Mouse (Mus musculus) spleen, adult 12 weeks (tissue): ENCODE data around the gene Aph1a.
"Not testable (repeated sequence)": the region's sequence is repeated elsewhere in the genome, so short reads cannot be mapped to it uniquely, and the experiment has no call there.

Experiments
- DNase-seq: peaks from one replicate; pipeline ENCODE4 v3.0.0; 2022; ENCODE audit warnings: low spot score

Aph1a gene

GRCm38 (mm10) chr3:95887596-95887995 is 6.2 kb upstream of the Aph1a start:
- DNase-seq, result no peak

DNA sequence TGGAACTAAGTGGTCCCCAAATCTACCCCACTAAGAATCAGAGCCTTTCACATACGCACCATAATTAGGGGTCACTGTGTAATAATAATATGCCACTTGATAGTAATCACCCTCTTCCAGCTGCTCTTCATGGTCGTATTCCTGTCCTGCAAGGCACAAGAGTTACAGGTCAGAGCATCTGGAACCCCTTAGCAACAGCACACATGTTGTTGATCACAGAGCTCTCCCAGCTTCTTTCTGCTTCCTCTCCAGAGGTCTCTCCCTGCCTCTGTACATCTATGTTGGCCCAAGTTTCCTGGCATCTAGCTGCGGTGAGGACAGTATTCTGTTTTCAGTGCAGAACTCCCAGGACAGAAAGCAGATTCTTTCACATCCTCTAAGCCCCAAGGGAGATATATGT is 4.1 kb upstream of the Aph1a start:
- DNase-seq, result no peak

- no peak for DNase-seq
These were observed 2.3 kb upstream of the Aph1a start, which contains the start of gene BC028528 for GRCm38 (mm10) chr3:95891211-95892065. BC028528 (minus strand) TSS chr3:95892005.

DNA sequence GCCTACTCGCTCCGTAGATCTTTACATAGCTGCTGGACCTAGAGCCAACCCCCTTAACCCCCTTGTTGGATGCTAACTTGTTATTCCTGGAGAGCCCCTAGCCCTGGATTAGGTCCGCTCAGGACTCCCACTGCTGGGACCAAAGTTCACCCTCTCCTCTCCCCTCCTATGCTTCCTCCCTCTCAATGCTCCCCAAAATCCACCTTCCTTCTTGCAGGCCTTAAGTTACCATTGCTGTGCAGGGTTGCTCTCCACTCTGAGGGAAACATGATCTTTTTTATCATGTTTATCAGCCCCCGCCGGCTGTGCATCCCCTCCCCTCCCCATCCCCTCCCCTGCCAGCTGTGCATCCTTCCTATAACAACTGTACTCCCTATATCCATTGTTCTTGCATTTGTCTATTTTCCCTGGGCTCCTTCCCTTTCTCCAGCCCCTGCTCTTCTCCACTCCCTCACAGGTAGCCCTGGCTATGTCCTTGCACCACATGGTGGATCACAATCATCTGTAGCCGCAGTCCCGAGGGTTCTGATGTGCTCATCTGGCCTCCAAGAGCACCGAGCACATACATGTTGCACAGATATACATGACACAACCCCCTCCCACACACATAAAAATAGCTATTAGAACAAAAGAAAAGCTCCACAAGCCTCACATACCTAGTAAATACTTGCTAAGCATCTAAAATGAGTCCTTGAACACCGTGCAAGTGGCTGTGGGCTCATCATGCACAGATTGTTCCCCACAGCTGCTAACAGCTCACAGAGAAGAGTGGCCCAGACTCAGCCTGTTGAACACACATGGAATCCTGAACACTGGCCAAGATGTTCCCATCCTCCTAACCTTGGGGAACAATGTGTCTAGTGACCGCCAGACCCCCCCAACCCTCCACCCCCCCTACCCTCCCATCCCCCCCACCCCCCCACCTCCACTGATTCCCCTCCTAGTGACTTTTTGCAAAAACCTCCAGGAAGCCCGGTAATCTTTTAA is 1.4 kb upstream of the Aph1a start:
- DNase-seq, result no peak

DNA sequence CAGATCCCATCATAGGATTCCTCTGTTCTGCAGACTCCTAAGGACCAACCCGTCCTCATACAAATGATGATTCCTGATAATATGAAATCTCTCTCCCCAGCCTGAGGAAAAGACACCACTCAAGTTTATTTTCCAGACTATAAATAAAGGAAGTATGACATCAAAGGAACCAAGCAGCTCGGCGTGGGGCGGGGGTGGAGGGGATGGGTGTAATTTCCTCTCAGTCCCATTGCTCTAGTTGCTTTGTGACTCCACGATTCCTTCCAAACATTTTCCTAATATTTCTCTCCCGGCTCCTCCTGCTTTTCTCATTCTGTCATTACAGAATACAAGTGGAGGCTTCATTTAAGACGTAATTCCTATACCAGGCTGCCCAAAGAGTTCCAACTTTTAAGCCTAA is 643 bp upstream of the Aph1a start:
- DNase-seq, result no peak

DNA sequence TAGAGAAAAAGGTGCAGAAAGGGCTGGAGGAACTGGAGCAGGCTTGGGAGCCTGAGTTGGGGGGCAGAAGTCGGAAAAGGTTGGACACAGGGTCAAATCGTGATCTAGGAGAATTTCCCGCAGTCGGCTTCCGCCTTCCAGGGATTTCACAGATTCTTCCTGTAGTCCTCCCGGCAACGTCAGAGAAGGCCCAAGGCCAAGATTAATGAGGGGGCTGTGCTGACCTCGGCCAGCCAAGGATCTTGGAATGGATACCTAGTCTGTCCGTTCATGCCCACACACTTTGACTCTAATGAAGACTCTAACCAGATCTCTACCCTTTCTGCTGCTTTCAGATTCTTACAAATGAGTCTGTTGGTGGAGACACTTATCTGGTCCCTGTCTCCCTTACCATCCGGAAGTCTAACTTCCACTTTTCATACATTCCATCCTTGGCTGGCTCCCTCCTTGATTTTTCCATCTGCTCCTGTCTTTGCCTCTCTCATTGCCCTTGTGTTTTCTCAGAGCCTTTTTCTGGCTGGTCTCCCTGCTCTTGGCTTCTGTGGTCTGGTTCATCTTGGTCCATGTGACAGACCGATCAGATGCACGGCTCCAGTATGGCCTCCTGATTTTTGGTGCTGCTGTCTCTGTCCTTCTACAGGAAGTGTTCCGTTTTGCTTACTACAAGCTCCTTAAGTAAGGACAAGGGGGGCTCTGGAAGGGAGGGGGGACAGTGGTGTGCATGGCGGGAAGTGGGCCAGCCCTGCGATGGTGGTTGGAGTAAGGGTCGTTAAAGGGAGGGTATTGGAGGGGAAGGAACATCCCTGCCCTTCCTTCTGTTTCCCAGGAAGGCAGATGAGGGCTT is 770 bp downstream of the Aph1a start:
- DNase-seq, result no peak

DNA sequence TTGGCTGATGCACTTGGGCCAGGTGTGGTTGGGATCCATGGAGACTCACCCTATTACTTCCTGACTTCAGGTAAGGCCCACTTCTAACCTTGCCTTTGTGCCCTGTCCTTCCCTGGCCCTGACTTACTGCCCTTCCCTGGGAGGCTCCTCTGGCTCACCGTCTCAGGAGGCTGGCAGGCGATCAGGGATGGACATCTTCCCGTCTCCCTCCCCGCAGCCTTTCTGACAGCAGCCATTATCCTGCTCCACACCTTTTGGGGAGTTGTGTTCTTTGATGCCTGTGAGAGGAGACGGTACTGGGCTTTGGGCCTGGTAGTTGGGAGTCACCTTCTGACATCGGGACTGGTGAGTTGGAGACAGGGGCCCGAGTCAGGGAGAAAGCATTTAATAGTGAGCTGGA is 1.7 kb downstream of the Aph1a start:
- not testable (repeated sequence) for DNase-seq

DNA sequence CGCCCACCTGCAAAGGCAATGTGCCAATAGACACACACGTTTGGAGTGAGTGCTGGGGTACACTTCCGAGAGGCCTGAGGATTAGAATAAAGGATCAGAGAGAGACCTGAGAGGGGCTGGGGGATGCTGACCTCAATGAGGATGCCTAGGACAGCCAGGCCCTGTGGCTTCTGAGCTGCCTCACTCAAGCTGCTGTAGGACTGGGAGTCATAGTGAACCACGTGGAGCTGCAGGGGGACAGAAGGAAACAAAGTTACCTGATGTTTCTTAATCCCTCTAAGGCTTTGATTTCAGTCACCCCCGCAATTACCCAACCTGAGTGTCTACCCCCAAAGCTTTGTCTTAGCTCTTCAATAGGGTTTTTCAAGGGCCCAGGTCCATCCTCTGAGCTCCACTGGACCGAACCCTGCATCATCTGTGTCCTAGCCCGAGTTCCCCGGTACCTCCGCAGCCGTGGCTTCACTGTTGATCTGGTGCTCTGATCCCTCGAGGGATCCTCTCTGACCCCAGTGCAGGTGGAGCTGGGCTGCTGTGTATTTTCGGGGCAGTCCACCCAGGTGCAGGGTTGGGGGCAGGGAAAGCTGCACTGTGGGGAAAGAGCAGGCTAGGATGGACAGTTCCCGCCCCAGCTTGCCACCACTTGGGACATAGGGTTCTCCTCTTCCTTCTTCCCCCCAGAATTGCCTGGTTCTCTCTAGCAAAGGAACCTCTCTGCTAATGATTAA is 6.2 kb downstream of the Aph1a start:
- no peak for DNase-seq

- DNase-seq, result no peak
These were observed 8.0 kb downstream of the Aph1a start for GRCm38 (mm10) chr3:95901616-95902372.

DNA sequence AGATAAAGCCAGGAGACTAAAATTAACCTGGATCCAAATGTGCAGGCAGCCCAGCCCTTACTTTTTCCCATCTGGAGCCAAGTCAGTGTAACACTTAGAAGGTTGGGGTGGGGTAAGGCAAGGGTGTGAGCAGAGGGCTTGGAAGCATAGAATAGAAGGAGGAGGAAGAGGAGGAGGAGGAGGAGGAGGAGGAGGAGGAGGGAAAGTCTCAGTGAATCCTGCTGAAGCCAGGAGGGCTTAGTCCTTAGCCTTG is 8.5 kb downstream of the Aph1a start:
- no peak for DNase-seq

GRCm38 (mm10) chr3:95902643-95903042 is 8.9 kb downstream of the Aph1a start:
- no peak for DNase-seq

GRCm38 (mm10) chr3:95903753-95904502 is 10.2 kb downstream of the Aph1a start:
- no peak for DNase-seq

DNA sequence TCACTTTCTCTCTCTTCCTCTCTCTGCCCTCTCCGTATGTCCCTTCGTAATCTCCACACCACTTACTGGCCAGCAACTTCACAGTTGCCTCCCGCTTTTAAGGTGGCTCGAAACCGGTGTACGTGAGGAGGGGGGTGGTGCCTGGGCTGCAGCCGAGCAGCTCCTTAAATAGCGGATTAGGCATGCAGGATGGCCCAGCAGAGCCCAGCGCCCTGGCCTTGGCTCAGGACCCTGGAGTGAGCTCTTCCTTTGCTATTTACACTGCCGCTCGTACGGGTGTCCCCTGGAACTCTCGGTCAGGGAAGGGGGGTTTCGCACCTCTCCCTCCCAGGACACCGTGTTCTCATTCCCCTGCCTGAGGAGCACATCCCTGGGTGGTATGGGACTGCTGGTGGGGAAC is 10.8 kb downstream of the Aph1a start, which contains the start of gene Car14:
Gene Car14, minus strand, starts transcription at position 124 of the 400 bp plus-strand sequence.
- no peak for DNase-seq

DNA sequence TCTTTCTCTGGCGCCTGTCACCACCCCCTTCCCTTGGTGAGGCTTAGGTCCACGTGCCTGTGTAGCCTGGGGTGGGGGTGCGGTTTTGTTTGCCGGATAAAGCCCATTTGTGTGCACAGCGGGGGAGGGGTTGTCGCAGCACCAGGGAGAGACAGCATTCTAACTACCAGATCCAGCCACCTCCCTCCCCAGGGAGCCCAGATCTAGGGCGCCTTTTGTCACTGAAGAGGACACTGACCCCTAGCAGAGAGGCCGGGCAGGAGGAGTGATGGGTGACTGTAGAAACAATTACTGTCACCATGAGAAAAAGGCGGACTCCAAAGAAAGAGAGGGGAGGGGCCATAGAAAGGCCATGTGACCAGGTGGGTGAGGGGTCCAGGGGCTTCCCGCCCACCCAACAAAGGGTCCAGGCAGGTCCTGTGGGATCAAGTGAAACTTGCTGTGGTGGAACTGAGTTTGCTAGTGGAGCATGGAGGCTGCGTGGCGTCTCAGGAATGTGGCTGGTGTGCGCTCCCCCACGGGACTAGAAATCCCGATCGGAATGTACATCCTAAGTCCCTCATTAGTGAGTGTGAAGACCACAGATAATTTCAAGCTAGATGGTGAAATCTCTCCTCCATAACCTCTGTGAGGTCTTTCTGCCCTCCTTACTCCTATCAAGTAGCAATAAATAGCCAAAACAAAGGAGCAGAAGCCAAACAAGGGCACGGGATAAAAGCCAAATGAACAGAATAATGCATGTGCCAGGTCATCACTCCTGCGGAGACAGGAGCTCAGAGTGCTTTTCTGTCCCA is 11.6 kb downstream of the Aph1a start:
- DNase-seq, result no peak

- DNase-seq, result no peak
These were observed 12.2 kb downstream of the Aph1a start for GRCm38 (mm10) chr3:95905940-95906492.

DNA sequence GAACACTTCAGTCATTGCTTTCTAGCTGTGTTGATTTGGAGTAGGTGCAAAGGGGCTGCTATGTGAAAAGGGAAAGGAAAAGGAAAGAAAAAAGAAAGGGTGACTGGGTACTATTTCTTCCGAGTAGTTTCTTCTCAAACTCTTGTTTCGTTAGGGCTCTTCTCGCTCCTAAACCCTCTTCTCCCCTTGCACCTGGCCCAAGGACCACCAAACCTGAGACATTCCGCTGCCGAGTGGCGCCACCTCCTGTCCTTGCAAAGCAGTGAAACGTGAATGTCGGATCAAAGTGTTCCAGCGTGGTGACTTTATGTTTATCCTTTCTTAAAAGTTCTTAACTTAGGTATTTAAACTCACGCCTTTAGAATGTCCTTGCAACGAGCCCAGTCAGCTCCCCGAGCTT is 13.1 kb downstream of the Aph1a start:
- no peak for DNase-seq

GRCm38 (mm10) chr3:95907613-95908012 is 13.8 kb downstream of the Aph1a start:
- no peak for DNase-seq

GRCm38 (mm10) chr3:95914706-95915105 is 20.9 kb downstream of the Aph1a start:
- DNase-seq, result no peak

DNA sequence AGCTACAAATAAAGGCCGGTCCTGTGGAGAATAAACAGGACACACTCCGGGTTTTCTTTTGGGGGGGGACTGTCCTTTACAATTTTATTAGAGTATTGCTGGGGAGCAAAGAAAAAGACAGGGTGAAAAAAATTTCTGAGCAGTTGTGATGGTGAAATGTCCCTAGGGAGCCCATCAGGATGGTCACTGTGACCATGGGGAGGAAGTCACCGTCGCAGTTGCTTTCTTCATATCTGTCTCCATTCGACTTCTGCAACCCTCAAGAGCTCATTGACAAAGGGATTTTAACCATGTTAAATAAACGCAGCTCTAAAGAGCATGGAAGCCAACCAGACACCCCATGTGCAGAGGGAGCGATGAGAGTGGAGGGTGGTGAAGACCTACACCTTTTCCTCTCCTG is 23.0 kb downstream of the Aph1a start:
- DNase-seq, result no peak
